Mouse (Mus musculus) hindbrain, embryonic 11.5 days (tissue): Measurements from ENCODE around the gene Dguok. TPM values are rescaled to one million over a fixed set of nuclear protein-coding genes. Genes with fewer than 3 reads are reported as not detected.
A peak's percentile ranks its signal among the peaks of the same experiment; 100 is the strongest.

Experiments used
- ATAC-seq: fragments of 200-750 bp; cut with Nextera tagmentation; 2 replicates; pipeline ENCODE4 v1.8.0; 2017; ENCODE audit warnings: mild to moderate bottlenecking, moderate TSS enrichment, moderate library complexity; ENCODE audit not compliant: low FRiP score
- DNase-seq: peaks from one replicate; pipeline ENCODE4 v3.0.0-alpha.2; 2015; ENCODE audit warnings: low spot score
- H3K27ac ChIP-seq: fragments of 300-500 bp; sonication (generic); 2 replicates; pipeline ENCODE4 v1.5.1; 2014; ENCODE audit warnings: mild to moderate bottlenecking, low read depth, low read length
- H3K27me3 ChIP-seq: fragments of 300-500 bp; sonication (generic); 2 replicates; pipeline ENCODE4 v1.6.1; 2014; ENCODE audit warnings: mild to moderate bottlenecking, low read length, moderate library complexity, mixed read lengths; ENCODE audit not compliant: control insufficient read depth, insufficient read depth
- H3K36me3 ChIP-seq: fragments of 300-500 bp; sonication (generic); 2 replicates; pipeline ENCODE4 v1.6.1; 2014; ENCODE audit warnings: mild to moderate bottlenecking, low read length, moderate library complexity, mixed read lengths; ENCODE audit not compliant: control insufficient read depth, insufficient read depth
- H3K4me1 ChIP-seq: fragments of 300-500 bp; sonication (generic); replicated peaks from 2 replicates; pipeline ENCODE4 v1.6.1; 2014; ENCODE audit warnings: low read length, mixed read lengths; ENCODE audit not compliant: control insufficient read depth, insufficient read depth
- H3K4me2 ChIP-seq: fragments of 300-500 bp; sonication (generic); replicated peaks from 2 replicates; pipeline ENCODE4 v1.6.1; 2014; ENCODE audit warnings: mild to moderate bottlenecking, low read depth, low read length
- H3K4me3 ChIP-seq: fragments of 300-500 bp; sonication (generic); 2 replicates; pipeline ENCODE4 v1.5.1; 2014; ENCODE audit warnings: low read depth, low read length
- H3K9ac ChIP-seq: fragments of 300-500 bp; sonication (generic); 2 replicates; pipeline ENCODE4 v1.6.1; 2014; ENCODE audit warnings: low read depth, low read length
- H3K9me3 ChIP-seq: fragments of 300-500 bp; sonication (generic); 2 replicates; pipeline ENCODE4 v1.6.1; 2016; ENCODE audit warnings: low read length; ENCODE audit not compliant: control insufficient read depth
- WGBS: fragments of 180-500 bp; shearing (Covaris S2); extraction: QIAGEN DNeasy Blood & Tissue Kit; methylation state at CpG from one replicate; pipeline ENCODE4 v1.1.7; 2014; 5-methylcytosine and 5-hydroxymethylcytosine counted together
- polyA plus RNA-seq: library from polyadenylated mRNA; unstranded; fragments of >200 nt; fragmentation: Nextera tagmentation; extraction: Ambion mirVana; gene quantifications from 2 replicates; pipeline ENCODE4 v1.2.1, GENCODE M21; 2014

The Dguok gene
- polyA plus RNA-seq, 1 experiment from 2014 or later = 65.7 TPM

- no peaks in the 10 kb centered on the region for H3K27me3 ChIP-seq
- no peak overlapping the region for H3K4me2 ChIP-seq
- no peak for ATAC-seq
These were observed 69.5 kb downstream of the Dguok start for GRCm38 (mm10) chr6:83437225-83437624.

DNA sequence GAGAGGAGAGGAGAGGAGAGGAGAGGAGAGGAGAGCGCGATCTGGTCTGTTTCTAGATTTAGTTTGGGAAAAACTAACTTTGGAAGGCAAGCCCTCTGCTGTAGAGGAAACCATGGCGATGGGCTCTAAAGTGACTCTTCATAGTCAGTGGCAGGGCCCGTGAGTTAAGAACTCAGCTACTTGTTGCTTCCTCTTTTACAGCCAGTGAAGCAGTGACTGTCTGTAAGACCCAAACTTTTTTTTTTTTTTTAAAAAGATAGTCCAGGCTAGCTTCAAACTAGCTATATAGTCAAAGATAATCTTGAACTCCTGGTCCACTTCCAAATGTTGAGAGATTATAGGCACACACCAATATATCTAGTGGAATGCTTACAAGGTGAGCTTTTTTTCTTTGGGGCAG is 70.2 kb downstream of the Dguok start:
- H3K9me3 ChIP-seq = no peaks in the 10 kb centered on the region
- no peak overlapping the region for H3K4me3 ChIP-seq
- WGBS = 87% methylated on average over 4 of the region's 4 CpGs
- H3K4me2 ChIP-seq = no peak overlapping the region
- no peaks in the 10 kb centered on the region for H3K27me3 ChIP-seq
- peaks cover 23% of the 10 kb centered on the region for H3K4me1 ChIP-seq
- H3K27ac ChIP-seq = no peak overlapping the region
- ATAC-seq (no peak), DNase-seq (no peak)
- no peak overlapping the region for H3K9ac ChIP-seq
- no peaks in the 10 kb centered on the region for H3K36me3 ChIP-seq

More at GRCm38 (mm10) chr6:83437225-83437624, 69.5 kb downstream of the Dguok start:
- Histone ChIP-seq H3K9me3 (no peaks in the 10 kb centered on the region), H3K36me3 (no peaks in the 10 kb centered on the region), H3K27ac (no peak overlapping the region), H3K4me1 (peaks cover 26% of the 10 kb centered on the region), H3K9ac (no peak overlapping the region), H3K4me3 (no peak overlapping the region)
- 84% methylated on average over 3 of the region's 3 CpGs for WGBS
- DNase-seq = no peak

DNA sequence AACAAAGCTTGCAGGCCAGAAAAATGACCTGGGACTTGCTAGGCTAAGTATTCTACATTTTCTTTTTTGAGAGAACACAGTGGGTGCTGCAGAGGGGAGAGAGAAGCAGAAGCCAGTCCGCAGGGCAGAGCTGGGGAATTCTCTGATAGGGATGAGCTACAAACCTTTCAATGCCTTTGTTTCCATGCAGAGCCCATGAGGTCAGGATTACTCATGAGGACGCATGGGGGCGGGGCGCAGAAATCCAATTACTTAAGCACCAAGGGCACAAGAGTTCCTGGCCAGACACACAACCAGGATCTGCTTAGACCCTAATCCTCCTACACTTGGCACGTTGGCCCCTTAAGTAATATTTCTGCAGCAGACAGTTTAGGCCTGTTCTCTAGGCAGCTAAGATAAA is 71.6 kb downstream of the Dguok start:
- DNase-seq (peak; percentile 65), ATAC-seq (peak; percentile 53)
- peak overlapping the region; percentile 58; the same call in 1 of the 2 replicates for H3K27ac ChIP-seq
- H3K9me3 ChIP-seq = no peaks in the 10 kb centered on the region
- WGBS = 51% methylated on average over 5 of the region's 5 CpGs
- H3K4me1 ChIP-seq = peaks cover 23% of the 10 kb centered on the region
- no peaks in the 10 kb centered on the region for H3K36me3 ChIP-seq
- no peak overlapping the region for H3K9ac ChIP-seq
- no peaks in the 10 kb centered on the region for H3K27me3 ChIP-seq
- no peak overlapping the region for H3K4me3 ChIP-seq
- no peak overlapping the region for H3K4me2 ChIP-seq

DNA sequence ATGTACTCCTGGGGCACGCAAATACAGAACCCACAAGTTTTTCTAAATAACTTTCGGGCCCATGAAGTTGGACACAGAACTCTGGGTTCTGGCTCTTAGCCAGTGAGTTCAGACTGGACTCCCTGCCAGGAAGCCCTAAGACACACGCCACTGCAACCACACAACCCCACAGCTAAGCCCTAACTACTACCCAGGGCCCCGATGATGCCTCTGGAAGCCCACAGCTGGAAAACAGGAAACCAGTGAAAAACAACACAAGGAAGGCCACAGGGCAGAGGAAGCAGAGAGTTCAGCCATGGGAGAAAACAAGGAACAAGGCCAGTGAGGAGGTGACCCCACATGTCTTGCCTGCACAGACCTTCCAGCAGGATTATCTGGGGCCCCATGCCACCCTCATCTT is 73.2 kb downstream of the Dguok start:
- 92% methylated on average over 4 of the region's 4 CpGs for WGBS
- Histone ChIP-seq H3K9ac (no peak overlapping the region), H3K4me2 (no peak overlapping the region), H3K36me3 (no peaks in the 10 kb centered on the region), H3K27me3 (no peaks in the 10 kb centered on the region), H3K27ac (no peak overlapping the region), H3K4me1 (peaks cover 8% of the 10 kb centered on the region; the same call in 1 of the 2 replicates), H3K4me3 (no peak overlapping the region), H3K9me3 (no peaks in the 10 kb centered on the region)
- DNase-seq (no peak), ATAC-seq (no peak)

DNA sequence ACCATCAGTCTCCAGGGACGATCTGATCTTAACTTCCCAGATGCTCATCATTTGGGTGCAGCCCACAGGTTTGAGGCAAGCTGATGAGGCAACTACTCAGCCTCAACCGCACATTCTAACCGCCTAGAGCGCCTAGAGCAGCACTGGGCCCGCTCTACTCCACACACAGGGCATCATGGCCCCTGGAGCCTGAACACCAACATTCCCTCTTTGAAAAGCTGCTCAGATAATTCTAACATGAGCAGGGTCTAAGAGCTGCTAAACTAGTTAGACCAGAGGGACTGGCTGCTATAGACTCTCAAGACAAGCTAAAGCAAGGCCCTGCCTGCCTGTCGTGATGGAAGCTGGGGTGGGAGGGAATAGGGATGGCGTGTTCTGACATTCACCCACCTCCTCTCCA is 73.8 kb downstream of the Dguok start:
- ATAC-seq (no peak), DNase-seq (no peak)
- peaks cover 12% of the 10 kb centered on the region; the same call in 1 of the 2 replicates for H3K4me1 ChIP-seq

More for the DNA sequence above, 73.8 kb downstream of the Dguok start:
- Histone ChIP-seq H3K36me3 (no peaks in the 10 kb centered on the region), H3K4me2 (no peak overlapping the region), H3K9ac (no peak overlapping the region), H3K9me3 (no peaks in the 10 kb centered on the region), H3K4me3 (no peak overlapping the region), H3K27ac (no peak overlapping the region), H3K27me3 (no peaks in the 10 kb centered on the region)
- WGBS = 89% methylated on average over 7 of the region's 7 CpGs

Other genes starting within 250 kb of the Dguok start
- gene Mthfd2, start 181.1 kb downstream of the Dguok start, polyA plus RNA-seq = 41.8 and 46.9 TPM in 2 replicates
- gene Mob1a, start 181.0 kb downstream of the Dguok start, polyA plus RNA-seq = 60.9 and 65.6 TPM in 2 replicates
- gene Bola3, start 157.8 kb downstream of the Dguok start, polyA plus RNA-seq = 110 and 117 TPM in 2 replicates
- 45.3 and 55.6 TPM in 2 replicates for gene Tet3, start 47.9 kb downstream of the Dguok start, polyA plus RNA-seq
- 1.4 and 2.2 TPM in 2 replicates for gene Actg2, start 29.3 kb upstream of the Dguok start, polyA plus RNA-seq
- gene Stambp, start 65.8 kb upstream of the Dguok start, polyA plus RNA-seq = 30.8 and 32.0 TPM in 2 replicates
- gene Clec4f, start 149.2 kb upstream of the Dguok start, polyA plus RNA-seq = not detected in 2 replicates
- not detected in 2 replicates for gene Cd207, start 170.9 kb upstream of the Dguok start, polyA plus RNA-seq
- 0.23 and 0.39 TPM in 2 replicates for gene Vax2, start 204.3 kb upstream of the Dguok start, polyA plus RNA-seq
- gene Atp6v1b1, start 236.0 kb upstream of the Dguok start, polyA plus RNA-seq = 0.15 TPM in 1 of 2 replicates, not detected in the other